Mouse (Mus musculus): ENCODE data around the gene Dis3l2. TPM values are rescaled to one million over a fixed set of nuclear protein-coding genes. Genes with fewer than 3 reads are reported as not detected.

Dis3l2 gene
- polyA plus RNA-seq, 1 experiment = 13.8 TPM

GRCm38 (mm10) chr1:86932810-86933209, 229.2 kb downstream of the Dis3l2 start:
- Histone ChIP-seq H3K4me1 (ENCODE audit: control insufficient read depth, insufficient read depth, low read length) (no peaks in the 10 kb centered on the region), H3K4me3 (replicated peaks; ENCODE audit: extremely low read depth, low read depth, low read length) (no peak overlapping the region)
- TF ChIP-seq CTCF (IDR thresholded peaks at IDR 0.05; ENCODE audit: insufficient read depth, low read length) (no peak), POLR2A (IDR thresholded peaks at IDR 0.05; ENCODE audit: borderline replicate concordance, extremely low read depth, low read depth, low read length) (no peak)
- 85% methylated on average over 4 of the region's 4 CpGs for WGBS
- no peak for DNase-seq

- no peak overlapping the region for H3K4me3 ChIP-seq (replicated peaks; ENCODE audit: extremely low read depth, low read depth, low read length)
- no peak for DNase-seq
- no peak for TF ChIP-seq CTCF (IDR thresholded peaks at IDR 0.05; ENCODE audit: insufficient read depth, low read length)
- TF ChIP-seq POLR2A (IDR thresholded peaks at IDR 0.05; ENCODE audit: borderline replicate concordance, extremely low read depth, low read depth, low read length) = no peak
- WGBS = 85% methylated on average over 1 of the region's 1 CpGs
- H3K4me1 ChIP-seq (ENCODE audit: control insufficient read depth, insufficient read depth, low read length) = no peaks in the 10 kb centered on the region
Observed at GRCm38 (mm10) chr1:86933656-86934055, 230.0 kb downstream of the Dis3l2 start.

GRCm38 (mm10) chr1:86951501-86952205, 248.0 kb downstream of the Dis3l2 start:
- 77% methylated on average over 5 of the region's 5 CpGs for WGBS
- Histone ChIP-seq H3K4me1 (ENCODE audit: control insufficient read depth, insufficient read depth, low read length) (no peaks in the 10 kb centered on the region; the same call in 1 of the 2 replicates), H3K4me3 (replicated peaks; ENCODE audit: extremely low read depth, low read depth, low read length) (no peak overlapping the region)
- TF ChIP-seq POLR2A (IDR thresholded peaks at IDR 0.05; ENCODE audit: borderline replicate concordance, extremely low read depth, low read depth, low read length) (no peak), CTCF (IDR thresholded peaks at IDR 0.05; ENCODE audit: insufficient read depth, low read length) (no peak)
- DNase-seq = no peak

GRCm38 (mm10) chr1:86955801-86956200, 252.2 kb downstream of the Dis3l2 start:
- no peak for DNase-seq
- Histone ChIP-seq H3K4me1 (ENCODE audit: control insufficient read depth, insufficient read depth, low read length) (no peaks in the 10 kb centered on the region; the same call in 1 of the 2 replicates), H3K4me3 (replicated peaks; ENCODE audit: extremely low read depth, low read depth, low read length) (no peak overlapping the region)
- TF ChIP-seq CTCF (IDR thresholded peaks at IDR 0.05; ENCODE audit: insufficient read depth, low read length) = no peak
- TF ChIP-seq POLR2A (IDR thresholded peaks at IDR 0.05; ENCODE audit: borderline replicate concordance, extremely low read depth, low read depth, low read length) = no peak

GRCm38 (mm10) chr1:86968261-86968964, 264.8 kb downstream of the Dis3l2 start:
- TF ChIP-seq POLR2A (IDR thresholded peaks at IDR 0.05; ENCODE audit: borderline replicate concordance, extremely low read depth, low read depth, low read length) (no peak), CTCF (IDR thresholded peaks at IDR 0.05; ENCODE audit: insufficient read depth, low read length) (peak; percentile 54; the same call in 1 of the 2 replicates)
- Histone ChIP-seq H3K4me3 (replicated peaks; ENCODE audit: extremely low read depth, low read depth, low read length) (no peak overlapping the region), H3K4me1 (ENCODE audit: control insufficient read depth, insufficient read depth, low read length) (no peaks in the 10 kb centered on the region; the same call in 1 of the 2 replicates)
- WGBS = 43% methylated on average over 6 of the region's 6 CpGs
- peak; percentile 9 for DNase-seq

GRCm38 (mm10) chr1:86969173-86969725, 265.6 kb downstream of the Dis3l2 start:
- no peak overlapping the region for H3K4me3 ChIP-seq (replicated peaks; ENCODE audit: extremely low read depth, low read depth, low read length)
- H3K4me1 ChIP-seq (ENCODE audit: control insufficient read depth, insufficient read depth, low read length) = no peaks in the 10 kb centered on the region; the same call in 1 of the 2 replicates
- no peak for TF ChIP-seq POLR2A (IDR thresholded peaks at IDR 0.05; ENCODE audit: borderline replicate concordance, extremely low read depth, low read depth, low read length)
- TF ChIP-seq CTCF (IDR thresholded peaks at IDR 0.05; ENCODE audit: insufficient read depth, low read length) = no peak
- no peak for DNase-seq
- WGBS = 91% methylated on average over 11 of the region's 11 CpGs

GRCm38 (mm10) chr1:86972693-86973092, 269.1 kb downstream of the Dis3l2 start:
- Histone ChIP-seq H3K4me3 (replicated peaks; ENCODE audit: extremely low read depth, low read depth, low read length) (no peak overlapping the region), H3K4me1 (ENCODE audit: control insufficient read depth, insufficient read depth, low read length) (no peaks in the 10 kb centered on the region; the same call in 1 of the 2 replicates)
- TF ChIP-seq CTCF (IDR thresholded peaks at IDR 0.05; ENCODE audit: insufficient read depth, low read length) (no peak), POLR2A (IDR thresholded peaks at IDR 0.05; ENCODE audit: borderline replicate concordance, extremely low read depth, low read depth, low read length) (no peak)
- DNase-seq = no peak
- WGBS = 33% methylated on average over 1 of the region's 1 CpGs

GRCm38 (mm10) chr1:86977018-86977417, 273.4 kb downstream of the Dis3l2 start:
- TF ChIP-seq POLR2A (IDR thresholded peaks at IDR 0.05; ENCODE audit: borderline replicate concordance, extremely low read depth, low read depth, low read length) (no peak), CTCF (IDR thresholded peaks at IDR 0.05; ENCODE audit: insufficient read depth, low read length) (no peak)
- WGBS = 88% methylated on average over 1 of the region's 1 CpGs

GRCm38 (mm10) chr1:86986372-86986771, 282.8 kb downstream of the Dis3l2 start:
- no peak for DNase-seq
- Histone ChIP-seq H3K4me3 (replicated peaks; ENCODE audit: extremely low read depth, low read depth, low read length) (no peak overlapping the region), H3K4me1 (ENCODE audit: control insufficient read depth, insufficient read depth, low read length) (no peaks in the 10 kb centered on the region)
- TF ChIP-seq CTCF (IDR thresholded peaks at IDR 0.05; ENCODE audit: insufficient read depth, low read length) (no peak), POLR2A (IDR thresholded peaks at IDR 0.05; ENCODE audit: borderline replicate concordance, extremely low read depth, low read depth, low read length) (no peak)

More at GRCm38 (mm10) chr1:86977018-86977417, 273.4 kb downstream of the Dis3l2 start:
- no peak overlapping the region for H3K4me3 ChIP-seq (replicated peaks; ENCODE audit: extremely low read depth, low read depth, low read length)
- DNase-seq = no peak
- H3K4me1 ChIP-seq (ENCODE audit: control insufficient read depth, insufficient read depth, low read length) = no peaks in the 10 kb centered on the region
